Mouse (Mus musculus): ENCODE data around the gene Fgd6. TPM values are rescaled to one million over a fixed set of nuclear protein-coding genes. Genes with fewer than 3 reads are reported as not detected.

The Fgd6 gene
- total RNA-seq, 2 experiments from 2014 or later, result 10.6 to 12.3 TPM

GRCm38 (mm10) chr10:94050736-94051135 lies 14.9 kb downstream of the Fgd6 start:
- no peak for TF ChIP-seq CTCF (conservative IDR thresholded peaks at IDR 0.05)
- Histone ChIP-seq H3K4me3 (no peak overlapping the region), H3K27ac (no peak overlapping the region)
- DNase-seq (ENCODE audit: low spot score in 2 of 2), result no peak

GRCm38 (mm10) chr10:94056487-94056886 lies 20.7 kb downstream of the Fgd6 start:
- DNase-seq (ENCODE audit: low spot score in 2 of 2), result no peak
- TF ChIP-seq CTCF (conservative IDR thresholded peaks at IDR 0.05), result no peak
- Histone ChIP-seq H3K4me3 (no peak overlapping the region), H3K27ac (no peak overlapping the region)

GRCm38 (mm10) chr10:94059618-94060055 lies 23.8 kb downstream of the Fgd6 start:
- no peak for TF ChIP-seq CTCF (conservative IDR thresholded peaks at IDR 0.05)
- no peak overlapping the region for H3K27ac ChIP-seq
- DNase-seq (ENCODE audit: low spot score in 2 of 2), result no peak
- no peak overlapping the region for H3K4me3 ChIP-seq

- DNase-seq (ENCODE audit: low spot score in 2 of 2), result no peak
- H3K4me3 ChIP-seq, result no peak overlapping the region
- no peak overlapping the region for H3K27ac ChIP-seq
- TF ChIP-seq CTCF (conservative IDR thresholded peaks at IDR 0.05), result no peak
These were observed 24.4 kb downstream of the Fgd6 start for GRCm38 (mm10) chr10:94060190-94060589.

- no peak overlapping the region for H3K27ac ChIP-seq
- DNase-seq (ENCODE audit: low spot score in 2 of 2), result no peak
These were observed 26.6 kb downstream of the Fgd6 start for GRCm38 (mm10) chr10:94062357-94062756.

GRCm38 (mm10) chr10:94066896-94067295 lies 31.1 kb downstream of the Fgd6 start:
- no peak for DNase-seq (ENCODE audit: low spot score in 2 of 2)
- Histone ChIP-seq H3K27ac (0 out of 2 replicates have a peak overlapping the region, but pooled peaks have one; percentile 43), H3K4me3 (no peak overlapping the region)
- no peak for TF ChIP-seq CTCF (conservative IDR thresholded peaks at IDR 0.05)

More at GRCm38 (mm10) chr10:94062357-94062756, 26.6 kb downstream of the Fgd6 start:
- no peak for TF ChIP-seq CTCF (conservative IDR thresholded peaks at IDR 0.05)
- H3K4me3 ChIP-seq, result no peak overlapping the region

GRCm38 (mm10) chr10:94068701-94069100 lies 32.9 kb downstream of the Fgd6 start:
- no peak for TF ChIP-seq CTCF (conservative IDR thresholded peaks at IDR 0.05)
- H3K27ac ChIP-seq, result peak overlapping the region; percentile 66
- DNase-seq (ENCODE audit: low spot score in 2 of 2), result peak; percentile 26 to 32
- H3K4me3 ChIP-seq, result no peak overlapping the region

GRCm38 (mm10) chr10:94071641-94072040 lies 35.8 kb downstream of the Fgd6 start:
- Histone ChIP-seq H3K27ac (no peak overlapping the region), H3K4me3 (no peak overlapping the region)
- TF ChIP-seq CTCF (conservative IDR thresholded peaks at IDR 0.05), result no peak
- DNase-seq (ENCODE audit: low spot score in 2 of 2), result no peak

- H3K4me3 ChIP-seq, result no peak overlapping the region
- no peak for DNase-seq (ENCODE audit: low spot score in 2 of 2)
- peak overlapping the region; percentile 62 for H3K27ac ChIP-seq
- no peak for TF ChIP-seq CTCF (conservative IDR thresholded peaks at IDR 0.05)
These were observed 36.6 kb downstream of the Fgd6 start for GRCm38 (mm10) chr10:94072261-94072915.

GRCm38 (mm10) chr10:94072916-94073465 lies 37.2 kb downstream of the Fgd6 start:
- no peak for TF ChIP-seq CTCF (conservative IDR thresholded peaks at IDR 0.05)
- no peak for DNase-seq (ENCODE audit: low spot score in 2 of 2)
- peak overlapping the region; percentile 62 for H3K27ac ChIP-seq
- H3K4me3 ChIP-seq, result no peak overlapping the region

GRCm38 (mm10) chr10:94076966-94077825 lies 41.4 kb downstream of the Fgd6 start:
- Histone ChIP-seq H3K27ac (peak overlapping the region; percentile 59), H3K4me3 (no peak overlapping the region)
- peak in 1 of 2 experiments; percentile 42 for DNase-seq (ENCODE audit: low spot score in 2 of 2)
- TF ChIP-seq CTCF (conservative IDR thresholded peaks at IDR 0.05), result no peak

- Histone ChIP-seq H3K27ac (no peak overlapping the region), H3K4me3 (no peak overlapping the region)
- TF ChIP-seq CTCF (conservative IDR thresholded peaks at IDR 0.05), result no peak
- DNase-seq (ENCODE audit: low spot score in 2 of 2), result no peak
These were observed 44.9 kb downstream of the Fgd6 start for GRCm38 (mm10) chr10:94080740-94081139.

GRCm38 (mm10) chr10:94082040-94082734 lies 46.4 kb downstream of the Fgd6 start:
- TF ChIP-seq CTCF (conservative IDR thresholded peaks at IDR 0.05), result no peak
- DNase-seq (ENCODE audit: low spot score in 2 of 2), result no peak
- Histone ChIP-seq H3K4me3 (no peak overlapping the region), H3K27ac (no peak overlapping the region)
